Mouse (Mus musculus) adrenal gland, postnatal 36 days (tissue): ENCODE data around the gene Rfxap. TPM values are rescaled to one million over a fixed set of nuclear protein-coding genes. Genes with fewer than 3 reads are reported as not detected.

Experiments
- DNase-seq, 2 experiments: peaks; one replicate each; pipeline ENCODE4 v3.0.0; 2021; ENCODE audit warnings: mixed read lengths in 1 of 2
- long read RNA-seq, 2 experiments: library from polyadenylated mRNA; stranded (forward); transcript quantifications; one replicate each; pipeline ENCODE4 v2.0.0; 2021; ENCODE audit warnings: borderline sequencing depth in 2 of 2
- total RNA-seq, 2 experiments: library from RNA; stranded (reverse); gene quantifications; 2 replicates each; pipeline ENCODE4 v1.2.3; 2021

Rfxap gene
- total RNA-seq: 10 to 100 TPM; 27.9 to 44.1 TPM
- long read RNA-seq, experiment 1, transcript Rfxap-201 (3 exons, 2,162 nt): major isoform, 59 of 64 reads
- long read RNA-seq, experiment 1, partial matches to known transcripts: 2 of 64 reads
- long read RNA-seq, experiment 1, other reads (novel, unspliced or antisense): 3 of 64 reads
- long read RNA-seq, experiment 2, transcript Rfxap-201 (3 exons, 2,162 nt): major isoform, 11 of 12 reads
- long read RNA-seq, experiment 2, partial matches to known transcripts: 0 of 12 reads
- long read RNA-seq, experiment 2, other reads (novel, unspliced or antisense): 1 of 12 reads

- DNase-seq: peak; percentile 96 to 98
Measured at GRCm38 (mm10) chr3:54807666-54808217, at the start of gene Rfxap. TSS of gene Rfxap (minus strand) at chr3:54807791.

GRCm38 (mm10) chr3:54835421-54835820 is 27.8 kb upstream of the Rfxap start:
- DNase-seq: no peak

GRCm38 (mm10) chr3:54832491-54832890 is 24.9 kb upstream of the Rfxap start:
- no peak for DNase-seq

GRCm38 (mm10) chr3:54822526-54822925 is 14.9 kb upstream of the Rfxap start:
- no peak for DNase-seq

- peak; percentile 44 to 53 for DNase-seq
Measured at GRCm38 (mm10) chr3:54815292-54815691, 7.7 kb upstream of the Rfxap start.

- DNase-seq: no peak
Measured at GRCm38 (mm10) chr3:54814622-54815021, 7.0 kb upstream of the Rfxap start.

GRCm38 (mm10) chr3:54813418-54813988 is 5.9 kb upstream of the Rfxap start:
- no peak for DNase-seq

- no peak for DNase-seq
Measured at GRCm38 (mm10) chr3:54811616-54812015, 4.0 kb upstream of the Rfxap start.

- DNase-seq: no peak
Measured at GRCm38 (mm10) chr3:54809111-54809510, 1.5 kb upstream of the Rfxap start.

GRCm38 (mm10) chr3:54807061-54807661 is 430 bp downstream of the Rfxap start:
- peak; percentile 50 to 55 for DNase-seq

GRCm38 (mm10) chr3:54803713-54804112 is 3.9 kb downstream of the Rfxap start:
- DNase-seq: peak in 1 of 2 experiments; percentile 19

- peak; percentile 63 to 76 for DNase-seq
Measured at GRCm38 (mm10) chr3:54797211-54797610, 10.4 kb downstream of the Rfxap start.

- no peak for DNase-seq
Measured at GRCm38 (mm10) chr3:54795806-54796205, 11.8 kb downstream of the Rfxap start.

GRCm38 (mm10) chr3:54795379-54795778 is 12.2 kb downstream of the Rfxap start:
- DNase-seq: no peak

- no peak for DNase-seq
Measured at GRCm38 (mm10) chr3:54793762-54794161, 13.8 kb downstream of the Rfxap start.

- no peak for DNase-seq
Measured at GRCm38 (mm10) chr3:54791822-54792677, 15.5 kb downstream of the Rfxap start.

GRCm38 (mm10) chr3:54790601-54791000 is 17.0 kb downstream of the Rfxap start:
- peak; percentile 35 to 53 for DNase-seq

GRCm38 (mm10) chr3:54775989-54776631 is 31.5 kb downstream of the Rfxap start:
- peak in 1 of 2 experiments; percentile 19 for DNase-seq

GRCm38 (mm10) chr3:54773613-54774012 is 34.0 kb downstream of the Rfxap start:
- DNase-seq: no peak

- DNase-seq: no peak
Measured at GRCm38 (mm10) chr3:54769349-54770275, 38.0 kb downstream of the Rfxap start.
